8 mouse cellular contexts compared by ENCODE assay signal in genomic region chr6:29434911-29435691, GRCm38 (mm10). TPM values are rescaled to one million over a fixed set of nuclear protein-coding genes. Genes with fewer than 3 reads are reported as not detected.
DNase-seq lines count a peak whose midpoint lies in the region; ATAC-seq lines count a peak whose summit lies in the region.

No protein-coding gene starts in this region.

- H3K27ac ChIP-seq in kidney, embryonic 15.5 days = peak overlapping the region; percentile 87
- peak overlapping the region; percentile 87 for H3K27ac ChIP-seq in limb, embryonic 13.5 days

- WGBS in kidney, embryonic 15.5 days = 2% methylated on average over 13 of the region's 13 CpGs
- WGBS in limb, embryonic 13.5 days = 5% methylated on average over 13 of the region's 13 CpGs

- DNase-seq in kidney, postnatal 14 days = no peak
- peak; percentile 43 for DNase-seq in embryo, embryonic 11.5 days (ENCODE audit: low read depth, low spot score)
- peak; percentile 52 to 56 for DNase-seq in heart, adult 9 months (ENCODE audit: low spot score in 2 of 2)
- peak; percentile 79 for DNase-seq in retina, postnatal 1 day
- DNase-seq in layer of hippocampus, postnatal 14 days (ENCODE audit: low spot score in 2 of 2) = no peak
- DNase-seq in urinary bladder, postnatal 10 days (ENCODE audit: low spot score) = no peak

- H3K4me3 ChIP-seq in kidney, embryonic 15.5 days (replicated peaks) = peak overlapping the region; percentile 59
- peak overlapping the region; percentile 66 for H3K4me3 ChIP-seq in limb, embryonic 13.5 days

- ATAC-seq in kidney, embryonic 15.5 days (replicated peaks; ENCODE audit: low FRiP score) = peak; percentile 53
- ATAC-seq in limb, embryonic 13.5 days (ENCODE audit: low FRiP score, low read depth) = peak; percentile 68

- 0 out of 2 replicates have a peak overlapping the region, but pooled peaks have one; percentile 10 for H3K9ac ChIP-seq in kidney, embryonic 15.5 days
- H3K9ac ChIP-seq in limb, embryonic 13.5 days = peak overlapping the region; percentile 75

- no peaks in the 10 kb centered on the region for H3K9me3 ChIP-seq in kidney, embryonic 15.5 days (replicated peaks)
- H3K9me3 ChIP-seq in limb, embryonic 13.5 days = no peaks in the 10 kb centered on the region

- H3K4me2 ChIP-seq in kidney, embryonic 15.5 days = peak overlapping the region; percentile 88
- peak overlapping the region; percentile 83 for H3K4me2 ChIP-seq in limb, embryonic 13.5 days (replicated peaks)

- peaks cover 51% of the 10 kb centered on the region for H3K4me1 ChIP-seq in kidney, embryonic 15.5 days
- H3K4me1 ChIP-seq in limb, embryonic 13.5 days = peaks cover 62% of the 10 kb centered on the region

- peaks cover 13% of the 10 kb centered on the region; the same call in 1 of the 2 replicates for H3K36me3 ChIP-seq in kidney, embryonic 15.5 days
- H3K36me3 ChIP-seq in limb, embryonic 13.5 days = peaks cover 17% of the 10 kb centered on the region; the same call in 1 of the 2 replicates

- peaks cover 35% of the 10 kb centered on the region for H3K27me3 ChIP-seq in kidney, embryonic 15.5 days
- peaks cover 36% of the 10 kb centered on the region for H3K27me3 ChIP-seq in limb, embryonic 13.5 days

RNA-seq across cellular contexts. Expression of gene Flnc, which starts 2.0 kb away (rescaled TPM):
- 7.7 and 9.3 TPM in 2 replicates for polyA plus RNA-seq in kidney, embryonic 15.5 days (2015; fragmentation: Nextera tagmentation; extraction: Ambion mirVana)
- polyA plus RNA-seq in limb, embryonic 13.5 days (2015; fragmentation: Nextera tagmentation; extraction: Ambion mirVana) = 17.4 and 21.7 TPM in 2 replicates
- 1 to 10 TPM; 1.8 to 3.2 TPM for total RNA-seq in layer of hippocampus, postnatal 14 days (2021)

RNA-seq across cellular contexts. Expression of gene Atp6v1f, which starts 32.4 kb away (rescaled TPM):
- polyA plus RNA-seq in kidney, embryonic 15.5 days (2015; fragmentation: Nextera tagmentation; extraction: Ambion mirVana) = 268 and 287 TPM in 2 replicates
- polyA plus RNA-seq in limb, embryonic 13.5 days (2015; fragmentation: Nextera tagmentation; extraction: Ambion mirVana) = 222 and 234 TPM in 2 replicates
- total RNA-seq in layer of hippocampus, postnatal 14 days (2021) = 100 to 1,000 TPM; 234 to 240 TPM

RNA-seq across cellular contexts. Expression of gene Atp6v1fnb, which starts 36.1 kb away (rescaled TPM):
- not detected in 2 replicates for polyA plus RNA-seq in kidney, embryonic 15.5 days (2015; fragmentation: Nextera tagmentation; extraction: Ambion mirVana)
- 0.50 TPM in 1 of 2 replicates, not detected in the other for polyA plus RNA-seq in limb, embryonic 13.5 days (2015; fragmentation: Nextera tagmentation; extraction: Ambion mirVana)
- total RNA-seq in layer of hippocampus, postnatal 14 days (2021) = under 1 TPM in 1 of 2 experiments, not detected in 1; 0.85 TPM

RNA-seq across cellular contexts. Expression of gene Ccdc136, which starts 39.0 kb away (rescaled TPM):
- 22.5 and 22.6 TPM in 2 replicates for polyA plus RNA-seq in kidney, embryonic 15.5 days (2015; fragmentation: Nextera tagmentation; extraction: Ambion mirVana)
- polyA plus RNA-seq in limb, embryonic 13.5 days (2015; fragmentation: Nextera tagmentation; extraction: Ambion mirVana) = 28.2 and 31.6 TPM in 2 replicates
- 10 to 100 TPM; 60.0 to 66.7 TPM for total RNA-seq in layer of hippocampus, postnatal 14 days (2021)

RNA-seq across cellular contexts. Expression of gene Opn1sw, which starts 46.8 kb away (rescaled TPM):
- 0.26 and 0.29 TPM in 2 replicates for polyA plus RNA-seq in kidney, embryonic 15.5 days (2015; fragmentation: Nextera tagmentation; extraction: Ambion mirVana)
- 0.56 and 1.2 TPM in 2 replicates for polyA plus RNA-seq in limb, embryonic 13.5 days (2015; fragmentation: Nextera tagmentation; extraction: Ambion mirVana)
- total RNA-seq in layer of hippocampus, postnatal 14 days (2021) = under 1 TPM; 0.26 to 0.35 TPM

Comparison
In these comparisons a context has a peak if more than half of its experiments do, and no peak if none do; other contexts are left out.
1. DNase-seq: peak in embryo, embryonic 11.5 days (single experiment), heart, adult 9 months (2 of 2) and retina, postnatal 1 day (single experiment); none in kidney, postnatal 14 days (single experiment), layer of hippocampus, postnatal 14 days (0 of 2) and urinary bladder, postnatal 10 days (single experiment).